Mouse (Mus musculus) neural tube, embryonic 14.5 days (tissue): ENCODE results near the gene Katna1. TPM values are rescaled to one million over a fixed set of nuclear protein-coding genes. Genes with fewer than 3 reads are reported as not detected.

Experiments
- ATAC-seq: fragments of 200-750 bp; cut with Nextera tagmentation; 2 replicates; pipeline ENCODE4 v1.8.0; 2017; ENCODE audit warnings: low read depth, mild to moderate bottlenecking, moderate TSS enrichment, moderate library complexity
- H3K27ac ChIP-seq: fragments of 300-500 bp; sonication (generic); 2 replicates; pipeline ENCODE4 v1.5.1; 2014; ENCODE audit warnings: low read depth, mild to moderate bottlenecking, control low read depth, low read length, moderate library complexity, mixed read lengths
- H3K27me3 ChIP-seq: fragments of 300-500 bp; sonication (generic); 2 replicates; pipeline ENCODE4 v1.6.1; 2014; ENCODE audit warnings: low read length; ENCODE audit not compliant: control insufficient read depth, insufficient read depth
- H3K36me3 ChIP-seq: fragments of 300-500 bp; sonication (generic); 2 replicates; pipeline ENCODE4 v1.6.1; 2014; ENCODE audit warnings: low read length, mixed read lengths; ENCODE audit not compliant: control insufficient read depth, insufficient read depth
- H3K4me1 ChIP-seq: fragments of 300-500 bp; sonication (generic); 2 replicates; pipeline ENCODE4 v1.6.1; 2014; ENCODE audit warnings: low read length; ENCODE audit not compliant: control insufficient read depth, insufficient read depth
- H3K4me2 ChIP-seq: fragments of 300-500 bp; sonication (generic); 2 replicates; pipeline ENCODE4 v1.6.1; 2014; ENCODE audit warnings: mild to moderate bottlenecking, low read depth, low read length, control low read depth
- H3K4me3 ChIP-seq: fragments of 300-500 bp; sonication (generic); 2 replicates; pipeline ENCODE4 v1.5.1; 2014; ENCODE audit warnings: low read depth, low read length, control low read depth, mixed read lengths
- H3K9ac ChIP-seq: fragments of 300-500 bp; sonication (generic); replicated peaks from 2 replicates; pipeline ENCODE4 v1.6.1; 2014; ENCODE audit warnings: low read depth, mild to moderate bottlenecking, control low read depth, low read length, mixed read lengths
- H3K9me3 ChIP-seq: fragments of 300-500 bp; sonication (generic); 2 replicates; pipeline ENCODE4 v1.6.1; 2016; ENCODE audit warnings: low read length; ENCODE audit not compliant: control insufficient read depth
- WGBS: fragments of 180-500 bp; shearing (Covaris S2); extraction: QIAGEN DNeasy Blood & Tissue Kit; methylation state at CpG from one replicate; pipeline ENCODE4 v1.1.7; 2014; 5-methylcytosine and 5-hydroxymethylcytosine counted together
- polyA plus RNA-seq: library from polyadenylated mRNA; unstranded; fragments of >200 nt; fragmentation: Nextera tagmentation; extraction: Ambion mirVana; gene quantifications from 2 replicates; pipeline ENCODE4 v1.2.1, GENCODE M21; 2014

Katna1 gene
- polyA plus RNA-seq, 1 experiment from 2014 or later = 32.3 TPM

- 92% methylated on average over 2 of the region's 2 CpGs for WGBS
- ATAC-seq = no peak
- Histone ChIP-seq H3K9ac (no peak overlapping the region), H3K4me3 (no peak overlapping the region), H3K4me2 (no peak overlapping the region), H3K27ac (no peak overlapping the region), H3K4me1 (no peaks in the 10 kb centered on the region), H3K9me3 (no peaks in the 10 kb centered on the region), H3K36me3 (peaks cover 28% of the 10 kb centered on the region), H3K27me3 (no peaks in the 10 kb centered on the region)
Observed at GRCm38 (mm10) chr10:7757544-7757943, 31.7 kb downstream of the Katna1 start.

DNA sequence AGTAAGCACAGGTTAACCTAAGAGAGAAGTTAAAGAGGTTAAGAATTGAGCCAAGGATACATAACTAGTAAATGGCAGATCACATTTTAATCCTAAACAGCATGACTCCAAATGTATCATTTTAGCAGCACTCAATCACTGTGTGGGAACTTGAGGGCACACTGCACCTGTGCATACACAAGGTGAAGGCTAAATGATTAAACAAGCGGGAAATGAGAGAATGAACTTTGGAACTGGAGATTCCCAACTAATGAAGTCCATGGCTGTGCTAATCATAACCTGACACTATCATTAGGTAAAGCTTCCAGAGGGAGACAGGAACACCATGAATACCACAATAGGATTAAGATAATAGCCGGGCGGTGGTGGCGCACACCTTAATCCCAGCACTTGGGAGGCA lies 46.5 kb downstream of the Katna1 start:
- H3K4me2 ChIP-seq = no peak overlapping the region
- H3K4me1 ChIP-seq = no peaks in the 10 kb centered on the region
- H3K9ac ChIP-seq = no peak overlapping the region
- 95% methylated on average over 4 of the region's 4 CpGs for WGBS
- H3K9me3 ChIP-seq = no peaks in the 10 kb centered on the region
- no peak for ATAC-seq
- H3K4me3 ChIP-seq = no peak overlapping the region
- H3K27ac ChIP-seq = no peak overlapping the region
- H3K36me3 ChIP-seq = peaks cover 42% of the 10 kb centered on the region
- H3K27me3 ChIP-seq = no peaks in the 10 kb centered on the region

- Histone ChIP-seq H3K4me3 (no peak overlapping the region), H3K4me2 (no peak overlapping the region), H3K4me1 (no peaks in the 10 kb centered on the region), H3K9ac (no peak overlapping the region), H3K9me3 (no peaks in the 10 kb centered on the region), H3K36me3 (peaks cover 38% of the 10 kb centered on the region), H3K27me3 (no peaks in the 10 kb centered on the region), H3K27ac (no peak overlapping the region)
- no peak for ATAC-seq
- 89% methylated on average over 1 of the region's 1 CpGs for WGBS
Observed at GRCm38 (mm10) chr10:7772769-7773168, 47.0 kb downstream of the Katna1 start.

- Histone ChIP-seq H3K4me1 (0 out of 2 replicates have a peak, but pooled peaks cover 3% of the 10 kb centered on the region), H3K36me3 (peaks cover 28% of the 10 kb centered on the region), H3K9ac (no peak overlapping the region), H3K27me3 (no peaks in the 10 kb centered on the region), H3K4me2 (no peak overlapping the region), H3K9me3 (no peaks in the 10 kb centered on the region), H3K27ac (no peak overlapping the region), H3K4me3 (no peak overlapping the region)
- ATAC-seq = no peak
- WGBS = 93% methylated on average over 8 of the region's 8 CpGs
Observed at GRCm38 (mm10) chr10:7775421-7775820, 49.6 kb downstream of the Katna1 start.

DNA sequence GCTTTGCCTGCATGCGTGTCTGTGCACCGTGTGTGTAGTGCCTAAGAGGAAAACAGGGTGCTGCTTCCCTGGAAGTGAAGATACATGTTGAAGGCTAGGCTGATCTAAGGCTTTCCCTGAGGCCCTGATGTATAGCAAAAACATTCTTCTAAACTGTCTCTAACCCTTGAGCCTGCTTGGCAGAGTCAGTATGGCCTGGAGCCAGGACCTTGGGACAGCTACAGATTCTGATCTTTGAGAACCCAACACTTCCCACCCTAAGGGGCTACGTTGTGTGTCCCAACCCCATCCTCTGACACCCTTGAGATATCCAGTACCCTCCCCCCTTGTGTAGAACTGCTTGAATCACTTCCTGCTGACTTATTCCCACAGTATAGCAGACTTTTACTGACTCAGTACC lies 52.6 kb downstream of the Katna1 start:
- H3K9ac ChIP-seq = no peak overlapping the region
- 0 out of 2 replicates have a peak, but pooled peaks cover 3% of the 10 kb centered on the region for H3K4me1 ChIP-seq
- H3K9me3 ChIP-seq = no peaks in the 10 kb centered on the region
- H3K4me2 ChIP-seq = no peak overlapping the region
- H3K27me3 ChIP-seq = no peaks in the 10 kb centered on the region
- no peak overlapping the region for H3K4me3 ChIP-seq
- WGBS = 97% methylated on average over 3 of the region's 3 CpGs
- no peak overlapping the region for H3K27ac ChIP-seq
- peaks cover 13% of the 10 kb centered on the region for H3K36me3 ChIP-seq
- ATAC-seq = no peak

- Histone ChIP-seq H3K4me3 (peak overlapping the region; percentile 90), H3K27ac (no peak overlapping the region), H3K9me3 (no peaks in the 10 kb centered on the region), H3K4me1 (0 out of 2 replicates have a peak, but pooled peaks cover 3% of the 10 kb centered on the region), H3K4me2 (peak overlapping the region; percentile 59), H3K27me3 (no peaks in the 10 kb centered on the region), H3K9ac (peak overlapping the region; percentile 77; the same call in 1 of the 2 replicates), H3K36me3 (peaks cover 9% of the 10 kb centered on the region; the same call in 1 of the 2 replicates)
- peak; percentile 4; the same call in 1 of the 2 replicates for ATAC-seq
- 22% methylated on average over 7 of the region's 7 CpGs for WGBS
Observed at GRCm38 (mm10) chr10:7779751-7780237, 54.0 kb downstream of the Katna1 start.

- Histone ChIP-seq H3K27me3 (no peaks in the 10 kb centered on the region), H3K4me2 (peak overlapping the region; percentile 59), H3K4me3 (peak overlapping the region; percentile 90), H3K9me3 (no peaks in the 10 kb centered on the region), H3K4me1 (0 out of 2 replicates have a peak, but pooled peaks cover 3% of the 10 kb centered on the region), H3K27ac (peak overlapping the region; percentile 73), H3K36me3 (peaks cover 2% of the 10 kb centered on the region; the same call in 1 of the 2 replicates), H3K9ac (peak overlapping the region; percentile 77)
- peak; percentile 93 for ATAC-seq
- WGBS = under 1% methylated on average over 68 of the region's 77 CpGs
Observed at GRCm38 (mm10) chr10:7780238-7781176, 54.7 kb downstream of the Katna1 start.

DNA sequence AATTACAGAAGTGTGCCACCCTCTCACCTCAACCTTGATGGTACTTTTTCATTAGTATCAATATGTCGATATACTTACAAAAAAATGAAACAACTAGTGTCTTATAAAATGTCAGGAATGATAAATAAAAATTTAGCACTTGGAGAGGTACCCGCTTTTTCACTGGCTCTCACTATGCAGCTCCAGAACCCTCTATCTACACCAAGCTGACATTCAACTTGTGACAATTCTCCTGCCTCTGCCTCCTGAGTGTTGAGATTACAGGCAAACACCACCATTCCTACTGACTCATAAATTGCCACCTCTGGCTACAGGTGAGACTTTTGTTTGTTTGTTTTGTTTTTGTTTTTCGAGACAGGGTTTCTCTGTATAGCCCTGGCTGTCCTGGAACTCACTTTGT lies 55.4 kb downstream of the Katna1 start:
- Histone ChIP-seq H3K4me3 (peak overlapping the region; percentile 90), H3K27ac (no peak overlapping the region), H3K9me3 (no peaks in the 10 kb centered on the region), H3K9ac (0 out of 2 replicates have a peak overlapping the region, but pooled peaks have one; percentile 77), H3K4me2 (peak overlapping the region; percentile 59), H3K4me1 (0 out of 2 replicates have a peak, but pooled peaks cover 3% of the 10 kb centered on the region), H3K27me3 (no peaks in the 10 kb centered on the region), H3K36me3 (no peaks in the 10 kb centered on the region)
- peak; percentile 24; the same call in 1 of the 2 replicates for ATAC-seq
- 55% methylated on average over 3 of the region's 3 CpGs for WGBS

GRCm38 (mm10) chr10:7787319-7787718 lies 61.5 kb downstream of the Katna1 start:
- Histone ChIP-seq H3K9me3 (no peaks in the 10 kb centered on the region), H3K9ac (no peak overlapping the region), H3K4me2 (no peak overlapping the region), H3K4me3 (no peak overlapping the region), H3K27ac (no peak overlapping the region), H3K36me3 (no peaks in the 10 kb centered on the region), H3K4me1 (peaks cover 4% of the 10 kb centered on the region; the same call in 1 of the 2 replicates), H3K27me3 (no peaks in the 10 kb centered on the region)
- 47% methylated on average over 2 of the region's 2 CpGs for WGBS
- no peak for ATAC-seq
